Mouse (Mus musculus) brown adipose tissue, adult 24 weeks (tissue): ENCODE results near the gene C77080. TPM values are rescaled to one million over a fixed set of nuclear protein-coding genes. Genes with fewer than 3 reads are reported as not detected.

Experiments used
- H3K27ac ChIP-seq: fragments of 200-500 bp; replicated peaks from 2 replicates; pipeline ENCODE4 v1.5.1; 2012; ENCODE audit warnings: low read depth, mild to moderate bottlenecking, low read length
- H3K4me1 ChIP-seq: fragments of 200-500 bp; 2 replicates; pipeline ENCODE4 v1.6.1; 2012; ENCODE audit warnings: low read length, mixed read lengths; ENCODE audit not compliant: control insufficient read depth, insufficient read depth, insufficient read length
- H3K4me3 ChIP-seq: fragments of 200-500 bp; 2 replicates; pipeline ENCODE4 v1.5.1; 2012; ENCODE audit warnings: low read depth, mild to moderate bottlenecking, low read length, moderate library complexity; ENCODE audit not compliant: insufficient read depth
- polyA plus RNA-seq: library from polyadenylated mRNA; stranded (reverse); fragments of >200 nt; gene quantifications from 2 replicates; pipeline ENCODE4 v1.2.4, GENCODE M21; 2012; ENCODE audit not compliant: missing spikeins, insufficient read depth, insufficient read length

Gene C77080
- 1.9 and 2.6 TPM in 2 replicates for polyA plus RNA-seq

- no peak within 1 kb of the TSS for H3K4me3 ChIP-seq
- peaks cover 10% of the 10 kb centered on the region; the same call in 1 of the 2 replicates for H3K4me1 ChIP-seq
- H3K27ac ChIP-seq: no peak within 1 kb of the TSS
These were observed at the start of gene C77080 for GRCm38 (mm10) chr4:129261196-129261595. Gene C77080, minus strand, starts transcription at chr4:129261404.

DNA sequence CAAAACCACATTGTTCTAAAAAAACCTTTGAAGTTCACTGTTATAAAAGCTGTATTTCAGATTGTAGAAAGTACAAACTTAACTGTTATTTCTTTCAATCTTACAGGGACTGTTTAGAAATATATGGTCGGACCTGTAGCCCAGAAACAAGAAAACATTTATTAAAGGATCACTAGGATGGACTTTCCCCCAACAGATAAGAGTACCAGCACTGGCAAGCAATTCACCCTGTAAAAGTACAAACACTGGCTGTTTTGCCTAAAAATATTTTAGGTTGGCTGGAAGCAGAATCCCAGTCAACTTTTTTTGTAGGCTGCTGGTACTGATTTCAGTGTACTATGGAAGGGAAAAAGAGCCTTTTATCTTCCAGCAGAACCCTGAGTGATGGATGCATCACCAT is 46.7 kb upstream of the C77080 start:
- peaks cover 2% of the 10 kb centered on the region; the same call in 1 of the 2 replicates for H3K4me1 ChIP-seq
- no peak overlapping the region for H3K27ac ChIP-seq

GRCm38 (mm10) chr4:129304306-129304705 is 43.1 kb upstream of the C77080 start:
- peaks cover 2% of the 10 kb centered on the region; the same call in 1 of the 2 replicates for H3K4me1 ChIP-seq
- H3K4me3 ChIP-seq: no peak overlapping the region
- no peak overlapping the region for H3K27ac ChIP-seq

More for the DNA sequence above, 46.7 kb upstream of the C77080 start:
- no peak overlapping the region for H3K4me3 ChIP-seq

DNA sequence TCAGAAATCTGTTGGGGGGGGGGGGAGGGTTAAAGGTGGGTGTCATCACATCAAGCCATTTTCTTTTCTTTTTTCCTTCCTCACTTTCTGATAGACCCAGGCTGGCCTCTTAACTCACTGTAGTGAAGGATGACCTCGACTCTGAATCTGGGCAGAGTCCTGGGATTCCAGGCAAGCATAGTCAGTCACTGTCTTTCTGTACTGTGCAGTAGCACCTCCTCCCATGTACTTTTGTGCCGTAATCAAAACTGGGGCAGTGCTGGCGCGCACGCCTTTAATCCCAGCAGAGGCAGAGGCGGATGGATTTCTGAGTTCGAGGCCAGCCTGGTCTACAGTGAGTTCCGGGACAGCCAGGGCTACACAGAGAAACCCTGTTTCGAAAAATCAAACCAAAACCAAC is 42.6 kb upstream of the C77080 start:
- peaks cover 2% of the 10 kb centered on the region; the same call in 1 of the 2 replicates for H3K4me1 ChIP-seq
- H3K4me3 ChIP-seq: no peak overlapping the region
- H3K27ac ChIP-seq: no peak overlapping the region

- Histone ChIP-seq H3K27ac (no peak overlapping the region), H3K4me1 (peaks cover 2% of the 10 kb centered on the region; the same call in 1 of the 2 replicates), H3K4me3 (no peak overlapping the region)
These were observed 42.2 kb upstream of the C77080 start for GRCm38 (mm10) chr4:129303401-129303800.

DNA sequence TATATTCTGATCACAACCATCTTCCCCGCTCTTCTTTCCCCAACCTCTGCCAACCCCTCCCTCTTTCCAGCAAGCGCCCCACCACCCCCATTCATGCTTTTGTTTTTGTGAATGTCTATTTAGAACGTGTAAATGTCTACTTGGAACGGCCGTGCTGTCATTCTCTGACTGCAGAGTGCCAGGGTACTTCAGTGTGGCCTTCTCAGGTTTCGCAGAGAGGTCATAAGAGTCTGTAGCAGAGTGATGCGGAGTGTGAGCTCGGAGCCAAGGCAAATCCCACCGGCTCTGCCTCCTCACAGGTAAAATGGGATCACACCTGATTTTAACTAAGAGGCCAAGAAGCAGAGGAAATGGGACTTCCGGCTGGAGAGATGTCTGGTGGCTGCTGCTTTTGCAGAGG is 37.9 kb upstream of the C77080 start:
- Histone ChIP-seq H3K4me1 (peaks cover 2% of the 10 kb centered on the region; the same call in 1 of the 2 replicates), H3K4me3 (no peak overlapping the region), H3K27ac (no peak overlapping the region)

- no peak overlapping the region for H3K27ac ChIP-seq
- no peaks in the 10 kb centered on the region for H3K4me1 ChIP-seq
- H3K4me3 ChIP-seq: no peak overlapping the region
These were observed 36.5 kb upstream of the C77080 start for GRCm38 (mm10) chr4:129297724-129298123.

- Histone ChIP-seq H3K27ac (no peak overlapping the region), H3K4me3 (no peak overlapping the region), H3K4me1 (no peaks in the 10 kb centered on the region)
These were observed 34.9 kb upstream of the C77080 start for GRCm38 (mm10) chr4:129296066-129296465.

DNA sequence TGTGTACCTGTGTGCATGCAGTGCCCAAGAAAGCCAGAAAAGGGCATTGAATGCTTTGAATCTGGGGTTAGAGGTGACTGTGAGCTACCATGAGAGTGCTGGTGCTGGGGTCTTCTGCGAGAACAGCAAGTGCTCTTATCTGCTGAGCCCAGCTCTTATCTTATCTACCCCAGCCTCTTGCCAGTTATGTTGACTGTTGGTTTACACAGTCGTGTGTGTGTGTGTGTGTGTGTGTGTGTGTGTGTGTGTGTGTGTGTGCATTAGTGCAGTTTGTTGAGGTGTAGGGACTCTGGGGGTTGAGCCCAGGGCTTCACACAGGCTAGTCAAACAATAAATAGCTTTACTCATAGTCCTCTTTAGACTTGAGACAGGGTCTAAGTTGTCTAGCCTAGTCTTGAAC is 34.0 kb upstream of the C77080 start:
- Histone ChIP-seq H3K4me3 (no peak overlapping the region), H3K27ac (no peak overlapping the region), H3K4me1 (no peaks in the 10 kb centered on the region)

DNA sequence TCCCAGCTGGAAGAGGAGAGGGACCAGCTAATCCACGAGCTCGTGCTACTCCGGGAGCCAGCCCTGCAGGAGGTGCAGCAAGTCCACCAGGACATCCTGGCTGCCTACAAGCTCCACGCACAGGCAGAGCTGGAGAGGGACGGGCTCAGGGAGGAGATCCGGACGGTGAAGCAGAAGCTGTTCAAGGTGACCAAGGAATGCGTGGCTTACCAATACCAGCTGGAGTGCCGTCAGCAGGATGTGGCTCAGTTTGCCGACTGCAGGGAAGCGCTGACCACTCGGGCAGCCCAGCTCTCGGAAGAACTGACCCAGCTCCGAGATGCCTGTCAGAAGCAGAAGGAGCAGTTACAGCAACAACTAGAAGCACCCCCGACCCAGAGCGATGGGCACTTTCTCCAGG is 32.5 kb upstream of the C77080 start:
- H3K27ac ChIP-seq: no peak overlapping the region
- H3K4me3 ChIP-seq: no peak overlapping the region
- H3K4me1 ChIP-seq: no peaks in the 10 kb centered on the region

GRCm38 (mm10) chr4:129292831-129293230 is 31.6 kb upstream of the C77080 start:
- H3K27ac ChIP-seq: no peak overlapping the region
- H3K4me3 ChIP-seq: no peak overlapping the region
- H3K4me1 ChIP-seq: no peaks in the 10 kb centered on the region

GRCm38 (mm10) chr4:129289671-129290070 is 28.5 kb upstream of the C77080 start:
- H3K4me3 ChIP-seq: no peak overlapping the region
- H3K4me1 ChIP-seq: no peaks in the 10 kb centered on the region
- H3K27ac ChIP-seq: no peak overlapping the region

DNA sequence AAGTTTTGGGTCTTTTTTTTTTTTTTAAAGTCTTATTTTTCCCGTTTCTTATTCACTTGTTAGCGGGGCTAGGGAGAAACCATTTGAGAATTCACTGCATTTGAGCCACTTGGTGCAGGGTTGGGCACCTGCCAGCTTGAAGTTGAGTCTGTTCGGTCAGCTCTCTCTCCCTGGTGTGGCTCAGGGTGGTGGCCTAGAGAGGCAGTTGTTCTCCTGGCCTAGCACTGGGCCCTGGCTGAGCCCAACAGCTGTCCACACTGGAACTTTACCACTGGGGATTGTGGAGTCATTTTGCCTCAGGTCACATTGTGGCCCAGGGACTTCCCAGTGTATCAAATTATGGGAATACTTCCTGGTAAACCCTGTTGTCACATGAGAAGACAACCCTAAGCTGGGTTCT is 26.9 kb upstream of the C77080 start:
- Histone ChIP-seq H3K27ac (no peak overlapping the region), H3K4me3 (peak overlapping the region; percentile 66; the same call in 1 of the 2 replicates), H3K4me1 (no peaks in the 10 kb centered on the region)

- Histone ChIP-seq H3K27ac (no peak within 1 kb of the TSS), H3K4me3 (peak within 1 kb of the TSS; percentile 66)
These were observed 26.3 kb upstream of the C77080 start, which contains the start of gene Sync for GRCm38 (mm10) chr4:129287472-129287981. Gene Sync, plus strand, starts transcription at chr4:129287617.

GRCm38 (mm10) chr4:129286683-129287471 is 25.7 kb upstream of the C77080 start:
- H3K4me1 ChIP-seq: no peaks in the 10 kb centered on the region
- H3K27ac ChIP-seq: no peak overlapping the region
- peak overlapping the region; percentile 46 for H3K4me3 ChIP-seq

More at GRCm38 (mm10) chr4:129287472-129287981, 26.3 kb upstream of the C77080 start, which contains the start of gene Sync:
- H3K4me1 ChIP-seq: no peaks in the 10 kb centered on the region
